Mouse (Mus musculus) cerebellum, adult 9-10 months (tissue): ENCODE results near the gene Hrasls.
A peak's percentile ranks its signal among the peaks of the same experiment; 100 is the strongest.

Experiments
- DNase-seq: peaks from one replicate; pipeline ENCODE4 v3.0.0; 2022

The Hrasls gene

GRCm38 (mm10) chr16:29209605-29210411 lies at the start of gene Hrasls:
TSS of gene Hrasls (plus strand) at chr16:29209695.
- peak; percentile 66 for DNase-seq

- no peak for DNase-seq
Observed at GRCm38 (mm10) chr16:29162271-29162670, 47.2 kb upstream of the Hrasls start.

- no peak for DNase-seq
Observed at GRCm38 (mm10) chr16:29167051-29167450, 42.4 kb upstream of the Hrasls start.

- DNase-seq = no peak
Observed at GRCm38 (mm10) chr16:29171741-29172140, 37.8 kb upstream of the Hrasls start.

- no peak for DNase-seq
Observed at GRCm38 (mm10) chr16:29173201-29173600, 36.3 kb upstream of the Hrasls start.

- DNase-seq = no peak
Observed at GRCm38 (mm10) chr16:29174831-29175350, 34.6 kb upstream of the Hrasls start.

GRCm38 (mm10) chr16:29192911-29193310 lies 16.6 kb upstream of the Hrasls start:
- peak; percentile 73 for DNase-seq

- DNase-seq = peak; percentile 88
Observed at GRCm38 (mm10) chr16:29193981-29194380, 15.5 kb upstream of the Hrasls start.

- peak; percentile 24 for DNase-seq
Observed at GRCm38 (mm10) chr16:29195156-29195555, 14.3 kb upstream of the Hrasls start.

GRCm38 (mm10) chr16:29198461-29198860 lies 11.0 kb upstream of the Hrasls start:
- DNase-seq = no peak

- DNase-seq = no peak
Observed at GRCm38 (mm10) chr16:29201146-29201545, 8.3 kb upstream of the Hrasls start.

- DNase-seq = no peak
Observed at GRCm38 (mm10) chr16:29204875-29205274, 4.6 kb upstream of the Hrasls start.

- no peak for DNase-seq
Observed at GRCm38 (mm10) chr16:29205581-29205980, 3.9 kb upstream of the Hrasls start.

- DNase-seq = peak; percentile 53
Observed at GRCm38 (mm10) chr16:29208841-29209240, 654 bp upstream of the Hrasls start.

- no peak for DNase-seq
Observed at GRCm38 (mm10) chr16:29216395-29217295, 7.2 kb downstream of the Hrasls start.

GRCm38 (mm10) chr16:29235951-29236350 lies 26.5 kb downstream of the Hrasls start:
- peak; percentile 4 for DNase-seq

- DNase-seq = no peak
Observed at GRCm38 (mm10) chr16:29254325-29254724, 44.8 kb downstream of the Hrasls start.
